Mouse (Mus musculus): ENCODE data around the gene Sun5.

- TF ChIP-seq CTCF (IDR thresholded peaks at IDR 0.05; ENCODE audit: insufficient read depth, low read length) = no peak
- TF ChIP-seq POLR2A (IDR thresholded peaks at IDR 0.05; ENCODE audit: borderline replicate concordance, extremely low read depth, low read depth, low read length) = no peak
Measured at GRCm38 (mm10) chr2:153848389-153848788, 22.5 kb downstream of the Sun5 start.
